Mouse (Mus musculus): ENCODE data around the gene Fmo9. TPM values are rescaled to one million over a fixed set of nuclear protein-coding genes. Genes with fewer than 3 reads are reported as not detected.

The Fmo9 gene
- total RNA-seq (2021): not detected
- long read RNA-seq, experiment 1: 0 reads
- long read RNA-seq, experiment 2: 0 reads

DNA sequence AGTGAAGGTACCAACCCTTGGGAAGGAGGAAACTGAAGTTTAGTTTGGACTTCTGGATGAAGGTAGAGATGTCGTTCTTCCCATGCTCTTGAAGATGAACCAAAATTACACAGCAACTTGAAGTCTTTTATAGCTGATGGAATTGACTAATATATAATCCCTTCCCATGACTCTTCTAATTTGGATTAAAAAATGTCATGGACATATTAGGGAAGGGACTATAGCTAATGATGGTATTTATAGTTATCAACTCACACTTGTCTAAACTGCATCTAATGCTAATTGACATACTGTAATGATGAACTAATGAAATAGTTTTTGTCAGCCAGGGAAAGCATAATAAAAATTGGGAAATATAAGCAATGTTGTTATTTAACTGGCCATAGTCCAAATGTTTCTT, at the start of gene Fmo9:
Gene Fmo9 (minus strand): TSS at position 101 of the 400 bp plus-strand sequence.
- no peak for DNase-seq (ENCODE audit: low spot score)

DNA sequence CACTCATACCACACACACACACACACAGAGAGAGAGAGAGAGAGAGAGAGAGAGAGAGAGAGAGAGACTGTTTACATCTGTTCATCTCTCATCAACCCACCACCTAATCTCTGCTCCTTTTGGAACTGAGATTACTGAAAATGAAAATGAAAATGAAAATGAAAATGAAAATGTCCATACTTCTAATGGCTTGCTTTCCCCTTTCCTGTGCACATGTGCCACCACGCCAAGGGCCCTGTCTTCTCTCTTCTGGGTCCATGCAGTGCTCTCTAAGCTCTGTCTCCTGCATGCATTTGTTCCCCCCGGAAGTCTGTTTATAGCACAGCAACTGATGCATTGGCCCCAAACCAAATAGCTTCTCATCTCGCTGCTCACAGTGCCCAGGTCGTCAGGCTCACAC, 49.2 kb upstream of the Fmo9 start:
- DNase-seq (ENCODE audit: low spot score): no peak

DNA sequence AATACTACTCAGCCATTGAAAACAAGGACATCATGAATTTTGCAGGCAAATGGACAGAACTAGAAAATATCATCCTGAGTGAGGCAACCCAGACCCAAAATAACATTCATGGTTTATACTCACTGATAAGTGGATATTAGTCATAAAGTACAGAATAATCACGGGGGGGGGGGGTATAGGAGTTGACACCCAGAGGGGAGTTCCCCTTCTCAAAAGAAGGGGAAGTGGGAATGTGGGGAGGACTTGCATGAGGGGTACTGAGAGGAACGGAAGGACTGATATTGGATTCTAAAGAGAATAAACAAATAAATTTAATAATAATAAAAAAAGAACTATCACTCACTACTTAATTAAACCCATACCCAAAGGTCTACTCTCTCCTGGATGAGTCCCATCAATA, 48.6 kb upstream of the Fmo9 start:
- no peak for DNase-seq (ENCODE audit: low spot score)

DNA sequence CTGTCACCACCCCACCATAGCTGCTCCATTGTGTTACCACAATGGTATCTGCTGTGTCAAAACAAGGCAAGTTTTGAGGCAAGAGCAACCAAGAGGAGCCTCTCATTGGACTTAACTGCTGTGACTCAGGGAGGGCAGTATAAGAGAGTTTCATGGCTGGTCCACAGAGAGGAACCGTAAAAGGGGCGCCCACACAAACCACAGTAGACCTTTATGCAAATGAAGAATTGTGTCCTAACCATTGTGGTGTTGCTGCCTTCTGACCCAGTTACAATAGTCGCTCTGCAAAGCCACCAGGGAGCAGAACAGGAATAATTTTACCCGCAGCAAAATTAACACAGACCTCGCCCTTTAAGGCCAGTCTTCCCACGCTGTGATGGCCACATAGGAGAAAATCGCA, 29.2 kb upstream of the Fmo9 start:
- no peak for DNase-seq (ENCODE audit: low spot score)

DNA sequence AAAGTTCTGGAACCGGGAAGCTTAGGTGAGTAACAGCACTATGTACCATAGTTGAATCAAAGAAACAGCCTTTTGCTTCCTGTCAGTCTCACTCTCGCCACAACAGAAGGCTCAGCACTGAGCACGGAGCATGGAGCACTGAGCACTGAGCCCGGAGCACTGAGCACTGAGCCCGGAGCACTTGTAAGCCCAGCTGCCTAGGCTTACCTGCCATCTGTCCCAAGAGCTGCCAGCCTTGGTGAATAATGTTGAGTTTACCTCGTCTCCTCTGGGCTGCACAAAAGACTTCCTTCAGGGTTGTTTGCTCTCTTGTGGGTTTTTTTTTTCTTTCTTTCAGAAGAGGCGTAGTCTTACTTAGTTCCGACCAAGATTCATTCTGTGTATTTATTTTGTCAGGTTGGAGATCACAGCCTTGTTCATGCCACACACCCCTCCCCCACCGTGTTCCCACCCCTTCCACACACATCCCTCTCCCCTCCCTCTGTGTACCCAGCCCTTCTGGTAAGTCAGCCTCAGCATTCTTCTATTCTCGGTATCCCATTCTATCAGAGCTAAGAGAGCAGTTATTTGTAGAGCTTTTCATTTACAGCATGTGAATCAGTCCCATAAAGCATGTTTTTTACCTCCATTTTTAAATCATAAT, 20.7 kb upstream of the Fmo9 start:
- no peak for DNase-seq (ENCODE audit: low spot score)

DNA sequence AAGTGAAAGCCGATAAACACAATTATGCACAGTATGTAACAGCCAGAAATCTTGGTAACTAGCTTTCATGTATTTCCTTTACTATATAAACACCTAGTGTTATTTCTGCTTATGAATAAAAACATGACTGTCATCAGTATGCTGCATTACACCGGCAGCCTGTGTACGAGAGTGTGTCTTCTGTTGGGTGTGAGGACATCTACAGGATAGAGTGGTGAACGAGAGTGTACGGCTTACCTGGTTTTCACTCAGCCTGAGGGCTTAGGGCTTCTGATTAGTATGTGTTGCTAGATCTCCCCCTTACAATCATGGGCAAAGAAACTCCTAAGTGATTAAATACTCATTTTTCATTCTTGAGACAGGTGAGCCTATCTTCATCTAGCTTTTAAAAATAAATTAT, 12.4 kb downstream of the Fmo9 start:
- DNase-seq (ENCODE audit: low spot score): no peak

DNA sequence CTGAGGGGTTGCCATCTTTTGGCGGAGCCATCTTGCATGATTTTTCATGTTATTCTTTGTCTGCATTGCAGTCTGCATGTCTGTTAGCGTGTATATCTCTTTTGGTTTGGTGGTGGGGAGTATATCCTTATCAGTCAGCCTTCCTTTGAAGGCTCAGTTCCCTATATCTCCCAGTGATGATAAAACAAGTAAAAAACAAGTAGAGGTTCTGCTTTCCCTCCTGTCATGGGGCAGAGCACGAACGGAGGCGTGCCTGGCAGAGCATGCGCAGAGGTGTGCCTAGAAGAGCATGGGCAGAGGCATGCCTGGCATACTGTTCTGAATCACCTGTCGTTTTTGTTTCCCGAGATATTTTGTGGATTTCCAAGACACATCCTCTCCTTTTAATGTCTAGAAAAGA, 20.8 kb downstream of the Fmo9 start:
- no peak for DNase-seq (ENCODE audit: low spot score)

DNA sequence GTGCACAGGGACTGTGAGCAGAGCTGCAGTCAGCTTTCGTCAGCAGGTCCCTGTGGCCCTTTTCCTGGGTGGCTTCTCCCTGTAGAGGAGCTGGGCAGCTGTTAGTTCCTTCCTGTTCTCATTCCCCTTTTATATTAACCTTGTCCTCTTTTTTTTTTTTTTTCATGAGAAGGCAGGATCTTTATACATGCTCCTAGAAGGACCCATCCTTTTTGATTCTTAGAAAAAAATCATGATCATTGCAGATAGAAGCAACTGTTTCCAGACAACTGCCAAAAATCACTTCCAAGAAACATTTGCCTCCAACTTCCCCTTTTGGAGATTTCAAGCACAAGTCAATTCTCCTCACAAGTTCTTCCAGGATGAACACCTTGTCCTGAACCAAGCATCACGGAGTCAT, 34.1 kb downstream of the Fmo9 start, which contains the start of gene Gm4847:
Gene Gm4847 (minus strand): TSS at position 101 of the 400 bp plus-strand sequence.
- DNase-seq (ENCODE audit: low spot score): no peak

Small RNA genes within 50 kb of the gene (microRNA-seq; reads per million reads assigned to microRNA genes)
- not detected for gene Gm22992

Other genes starting within 250 kb of the Fmo9 start
- not detected for gene Gm4846, start 184.3 kb downstream of the Fmo9 start, total RNA-seq (2021)
- gene Gm4847, start 34.2 kb downstream of the Fmo9 start, total RNA-seq (2021): not detected